Mouse (Mus musculus) urinary bladder, postnatal 10 days (tissue): ENCODE measurements around the gene Prrt4.
"Not testable (repeated sequence)": the region's sequence is repeated elsewhere in the genome, so short reads cannot be mapped to it uniquely, and the experiment has no call there.

Experiments
- DNase-seq: peaks from one replicate; pipeline ENCODE4 v3.0.0; 2022; ENCODE audit warnings: low spot score

The Prrt4 gene

GRCm38 (mm10) chr6:29198309-29199222, 19.2 kb upstream of the Prrt4 start:
- peak; percentile 65 for DNase-seq

GRCm38 (mm10) chr6:29195846-29196698, 16.7 kb upstream of the Prrt4 start:
- DNase-seq = no peak

DNA sequence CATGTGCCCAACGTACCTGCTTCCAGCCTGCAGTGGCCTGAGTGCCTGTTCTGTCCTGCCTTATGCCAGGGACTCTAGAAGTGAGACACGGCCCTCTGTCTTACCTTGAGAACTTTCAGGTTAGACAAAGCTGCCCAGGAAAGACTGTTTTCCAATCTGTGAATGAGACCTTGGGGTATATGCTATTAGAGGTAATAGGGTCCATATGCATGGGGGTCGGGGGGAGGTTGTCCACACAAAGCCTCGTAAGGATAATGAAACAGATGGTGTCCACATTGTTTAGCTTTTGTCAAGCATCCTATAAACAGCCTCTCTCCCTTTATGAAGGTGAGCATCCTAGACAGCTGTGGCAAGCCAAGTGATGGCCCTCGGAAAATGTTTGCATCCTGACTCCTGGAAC, 15.8 kb upstream of the Prrt4 start:
- peak; percentile 2 for DNase-seq

GRCm38 (mm10) chr6:29193961-29194750, 14.8 kb upstream of the Prrt4 start:
- peak; percentile 7 for DNase-seq

DNA sequence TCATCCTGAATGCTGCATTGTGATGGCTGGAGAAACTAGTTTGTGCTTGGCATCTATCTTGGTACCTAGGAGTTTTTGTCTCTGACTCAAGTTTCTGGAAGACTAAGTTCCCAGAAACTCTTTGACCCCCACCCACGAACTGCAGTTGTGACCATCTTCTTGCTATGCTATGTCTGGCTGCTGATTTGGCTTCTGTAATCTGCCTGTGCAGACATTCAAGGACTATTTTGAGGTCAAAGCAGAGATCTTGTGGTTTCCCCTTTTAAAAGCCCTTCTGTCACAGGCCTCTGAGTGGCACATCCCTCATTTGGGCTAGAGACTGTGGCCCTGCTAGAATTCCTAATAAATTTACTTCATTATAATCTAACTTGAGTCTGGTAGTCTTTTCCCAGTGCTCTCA, 8.6 kb upstream of the Prrt4 start:
- DNase-seq = no peak

- no peak for DNase-seq
Measured at GRCm38 (mm10) chr6:29179843-29180242, 459 bp upstream of the Prrt4 start.

DNA sequence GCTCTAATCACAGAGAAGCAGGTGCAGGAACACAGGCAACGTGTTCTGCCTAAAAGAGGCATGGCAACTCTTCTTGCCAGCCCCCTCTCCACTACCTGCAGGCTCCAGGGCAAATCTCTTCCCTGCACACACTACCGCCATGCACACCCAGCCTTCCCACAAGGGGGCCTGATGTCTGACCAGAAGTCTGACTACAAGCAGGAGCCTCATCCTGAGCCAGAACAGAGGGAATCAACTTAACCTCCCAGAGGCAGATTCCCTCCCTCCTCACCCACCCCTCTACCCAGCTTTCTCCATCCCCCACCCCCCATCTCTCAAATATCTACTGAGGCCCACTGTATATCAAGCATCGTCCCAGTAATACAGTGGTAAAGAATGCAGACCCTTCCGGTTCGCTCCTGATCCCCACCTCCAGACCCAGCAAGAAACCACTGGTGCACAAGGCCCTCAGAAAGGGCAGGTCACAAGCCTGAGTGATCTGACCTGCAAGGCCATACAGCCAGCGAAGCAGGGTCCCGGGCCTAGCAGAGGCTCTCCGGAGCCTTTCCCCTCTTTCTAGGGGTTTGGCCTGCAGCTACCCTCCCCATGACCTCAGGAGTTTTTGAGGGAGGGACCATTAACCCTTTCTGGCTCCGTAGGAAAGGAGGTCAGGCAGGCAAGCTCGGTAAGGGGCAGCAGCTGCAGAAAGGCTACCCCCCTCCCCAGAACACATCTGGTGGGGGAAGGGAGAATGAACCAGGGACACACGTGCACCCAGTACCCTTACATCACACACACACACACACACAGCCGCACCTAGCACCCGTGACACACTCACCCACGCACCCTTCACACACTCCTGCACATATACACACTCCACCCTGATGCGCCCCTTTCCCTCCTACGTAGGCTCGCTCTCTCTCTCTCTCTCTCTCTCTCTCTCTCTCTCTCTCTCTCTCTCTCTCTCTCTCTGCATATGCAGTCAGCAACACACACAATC, 1.2 kb downstream of the Prrt4 start:
- no peak for DNase-seq

- no peak for DNase-seq
Measured at GRCm38 (mm10) chr6:29175113-29175512, 4.3 kb downstream of the Prrt4 start.

GRCm38 (mm10) chr6:29174368-29174767, 5.0 kb downstream of the Prrt4 start:
- DNase-seq = no peak

- no peak for DNase-seq
Measured at GRCm38 (mm10) chr6:29170952-29171388, 8.4 kb downstream of the Prrt4 start.

DNA sequence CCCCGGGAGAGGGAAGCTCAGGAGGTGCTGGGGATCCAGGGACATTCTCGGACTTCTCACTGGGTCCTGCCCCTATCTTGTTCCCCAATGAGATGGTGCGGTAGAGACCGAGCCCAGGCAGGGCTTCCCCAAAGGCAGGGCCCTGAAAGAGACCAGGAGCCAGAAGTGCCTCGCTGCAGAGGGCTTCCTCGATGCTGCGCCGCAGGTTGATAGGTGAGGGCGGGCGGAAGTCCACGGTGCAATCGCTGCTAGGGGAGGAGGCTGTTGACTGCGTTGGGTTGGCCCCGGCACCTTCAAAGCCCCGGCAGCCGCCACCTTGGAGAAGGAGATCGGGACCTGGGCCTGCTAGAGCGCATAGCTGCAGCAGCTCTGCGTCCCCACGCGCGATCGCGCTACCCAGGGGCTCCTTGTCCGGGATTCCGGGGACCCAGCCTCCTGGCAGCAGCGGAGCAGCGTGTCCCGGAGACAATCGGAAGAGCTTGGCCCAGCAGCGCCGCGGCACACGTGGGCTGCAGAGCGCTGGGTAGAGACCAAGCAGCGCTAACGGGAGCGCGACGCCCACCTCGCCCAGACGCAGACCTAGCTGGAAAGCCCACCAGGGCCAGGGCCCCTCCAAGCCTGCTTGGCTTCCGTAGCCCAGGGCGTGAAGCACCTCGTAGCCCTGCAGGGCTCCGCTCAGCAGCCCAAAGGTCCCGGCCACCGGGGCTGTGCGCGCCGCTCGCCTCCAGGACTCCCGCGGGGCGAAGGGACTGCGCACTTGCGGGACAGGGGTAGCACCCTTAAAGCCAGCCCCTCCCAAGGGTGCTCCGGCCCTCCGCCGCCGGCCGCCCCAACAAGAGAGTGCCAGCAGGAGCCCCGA, 9.1 kb downstream of the Prrt4 start:
- no peak for DNase-seq

GRCm38 (mm10) chr6:29169675-29170062, 9.7 kb downstream of the Prrt4 start:
- DNase-seq = no peak

- no peak for DNase-seq
Measured at GRCm38 (mm10) chr6:29168871-29169270, 10.5 kb downstream of the Prrt4 start.

GRCm38 (mm10) chr6:29166196-29166595, 13.2 kb downstream of the Prrt4 start:
- no peak for DNase-seq

DNA sequence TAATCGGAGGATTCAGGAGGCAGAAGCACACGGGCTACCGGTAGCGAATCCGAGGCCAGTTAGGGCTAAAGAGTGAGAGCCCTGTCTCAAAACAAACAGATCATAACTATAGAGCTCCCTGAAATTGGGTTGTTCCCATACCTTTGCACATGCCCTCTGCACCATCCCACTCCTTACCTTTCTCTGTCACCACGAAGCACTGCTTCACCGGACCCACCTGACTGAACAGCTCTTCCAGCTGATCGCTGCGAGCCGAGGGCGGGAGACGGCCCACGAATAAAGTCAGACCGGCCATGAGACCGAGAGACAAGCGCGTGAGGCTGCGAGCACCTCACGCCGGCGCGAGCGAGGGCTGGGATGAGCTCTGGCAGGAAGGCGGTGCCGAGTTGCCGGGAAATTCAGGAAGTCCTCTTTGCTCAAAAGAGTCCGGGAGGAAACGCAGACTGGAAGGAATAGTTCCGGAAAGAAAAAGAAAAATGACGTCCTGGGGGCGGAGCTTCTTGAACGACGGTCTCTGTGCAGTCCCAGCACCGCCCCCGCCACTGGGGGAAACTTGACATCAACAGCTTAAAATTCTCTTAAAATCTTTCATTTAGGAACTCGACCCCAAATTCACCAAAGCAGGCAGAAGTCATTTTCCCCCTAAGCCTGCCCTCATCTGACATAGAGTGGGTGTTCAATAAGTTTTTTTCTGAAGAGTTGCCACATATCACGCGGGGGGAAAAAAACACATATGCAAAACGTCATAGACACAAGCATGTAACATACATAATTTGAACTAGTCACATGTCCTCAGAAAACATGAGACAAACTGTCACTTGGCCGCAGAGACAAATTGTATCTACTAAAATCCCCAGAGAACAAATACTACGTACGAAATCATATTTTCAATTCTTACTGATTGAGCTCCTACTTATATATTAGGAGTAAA, 14.8 kb downstream of the Prrt4 start, which contains the start of gene Rbm28:
Gene Rbm28, minus strand, starts transcription at position 693 of the 931 bp plus-strand sequence.
- no peak for DNase-seq

DNA sequence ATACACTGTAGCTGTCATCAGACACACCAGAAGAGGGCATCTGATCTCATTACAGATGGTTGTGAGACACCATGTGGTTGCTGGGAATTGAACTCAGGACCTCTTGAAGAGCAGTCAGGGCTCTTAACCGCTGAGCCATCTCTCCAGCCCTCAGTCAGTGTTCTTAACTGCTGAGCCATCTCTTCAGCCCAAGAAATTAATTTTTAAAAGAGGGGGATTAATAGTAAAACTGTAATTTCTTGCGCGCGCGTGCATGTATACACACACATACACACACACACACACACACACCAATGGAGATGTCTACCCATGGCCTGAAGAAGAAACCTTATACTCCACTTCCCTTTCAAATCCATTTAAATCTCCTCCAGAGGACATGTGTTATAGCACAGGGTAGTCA, 18.1 kb downstream of the Prrt4 start:
- not testable (repeated sequence) for DNase-seq

GRCm38 (mm10) chr6:29160786-29161185, 18.6 kb downstream of the Prrt4 start:
- no peak for DNase-seq

- DNase-seq = no peak
Measured at GRCm38 (mm10) chr6:29156326-29156725, 23.1 kb downstream of the Prrt4 start.

DNA sequence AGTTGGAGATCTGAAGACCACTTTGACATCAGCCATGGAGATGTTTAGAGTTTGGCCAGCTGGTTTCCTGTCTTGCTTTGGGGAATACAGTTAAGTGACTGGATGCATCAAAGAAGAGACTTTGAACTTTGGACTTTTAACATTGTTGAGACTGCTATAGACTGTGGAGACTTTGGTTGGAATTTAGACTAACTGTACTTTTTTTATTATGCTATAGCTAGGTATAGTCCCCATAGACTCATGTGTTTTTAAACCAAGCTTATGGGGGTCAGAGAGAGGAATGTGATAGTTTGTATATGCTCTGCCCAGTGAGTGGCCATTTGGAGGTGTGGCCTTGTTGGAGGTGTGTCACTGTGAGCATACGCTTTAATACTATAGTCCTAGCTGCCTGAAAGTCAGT, 29.4 kb downstream of the Prrt4 start:
- DNase-seq = no peak
